13 mouse cellular contexts compared by ENCODE assay signal in genomic region chr13:5248671-5249391, GRCm38 (mm10).
A peak's percentile ranks its signal among the peaks of the same experiment; 100 is the strongest.
DNase-seq lines count a peak whose midpoint lies in the region; ATAC-seq and TF ChIP-seq lines count a peak whose summit lies in the region.
"Had no signal": no experiment of that assay in that cellular context is flagged by ENCODE, and none has a peak within 500 bp of the region (broad histone marks: within the 10 kb centered on the region; RNA-seq: fewer than 3 reads in every experiment).

No protein-coding gene starts in this region.

- no peak for TF ChIP-seq CTCF in heart, adult 2 months (IDR thresholded peaks at IDR 0.05)

- ATAC-seq in heart, embryonic 15.5 days (replicated peaks; ENCODE audit: insufficient number of reproducible peaks, insufficient read depth, low FRiP score, low read depth) = peak; percentile 66; the same call in 1 of the 2 replicates
- ATAC-seq in stomach, embryonic 16.5 days (ENCODE audit: insufficient read depth, low FRiP score) = peak; percentile 44; the same call in 1 of the 2 replicates
- ATAC-seq: hindbrain, postnatal 0 days had no signal

- no peak overlapping the region for H3K4me3 ChIP-seq in heart, embryonic 15.5 days
- no peak overlapping the region for H3K4me3 ChIP-seq in heart, adult 2 months
- no peak overlapping the region for H3K4me3 ChIP-seq in stomach, embryonic 16.5 days (replicated peaks; ENCODE audit: low read length)
- no peak overlapping the region for H3K4me3 ChIP-seq in midbrain, embryonic 10.5 days

- DNase-seq in heart, adult 2 months = no peak
- DNase-seq in right cerebral cortex, adult 18-20 months = peak; percentile 36
- no peak for DNase-seq in right cerebral cortex, postnatal 14 days
- peak; percentile 20 to 25 for DNase-seq in heart, postnatal 10 days
- DNase-seq in thymus, postnatal 0 days (ENCODE audit: low spot score) = no peak
- DNase-seq in midbrain, embryonic 10.5 days (ENCODE audit: low spot score) = no peak
- DNase-seq: cerebellum, postnatal 25 days; gastrocnemius, postnatal 14 days; kidney, postnatal 14 days had no signal

- H3K27ac ChIP-seq in heart, embryonic 15.5 days = peak overlapping the region; percentile 62
- no peak overlapping the region for H3K27ac ChIP-seq in heart, adult 2 months
- H3K27ac ChIP-seq in stomach, embryonic 16.5 days (ENCODE audit: low read length) = no peak overlapping the region
- H3K27ac ChIP-seq in midbrain, embryonic 10.5 days (replicated peaks) = no peak overlapping the region
- H3K27ac ChIP-seq: hindbrain, postnatal 0 days; macrophage had no signal

- peaks cover 7% of the 10 kb centered on the region; the same call in 1 of the 2 replicates for H3K4me1 ChIP-seq in heart, embryonic 15.5 days (replicated peaks)
- no peaks in the 10 kb centered on the region; the same call in 1 of the 2 replicates for H3K4me1 ChIP-seq in heart, adult 2 months (ENCODE audit: control insufficient read depth, insufficient read depth, low read length)
- no peaks in the 10 kb centered on the region for H3K4me1 ChIP-seq in stomach, embryonic 16.5 days (ENCODE audit: control insufficient read depth, insufficient read depth, low read length)
- no peaks in the 10 kb centered on the region for H3K4me1 ChIP-seq in midbrain, embryonic 10.5 days

- 22% methylated on average over 3 of the region's 3 CpGs for WGBS in heart, embryonic 15.5 days
- whole genome bisulfite sequencing in heart, adult 2 months = 29% methylated on average over 3 of the region's 3 CpGs
- WGBS in stomach, embryonic 16.5 days = 41% methylated on average over 3 of the region's 3 CpGs
- 49% methylated on average over 3 of the region's 3 CpGs for WGBS in midbrain, embryonic 10.5 days

- no peak for TF ChIP-seq POLR2A in heart, adult 2 months (IDR thresholded peaks at IDR 0.05; ENCODE audit: insufficient read depth, low read depth, low read length)

- intact Hi-C loops in heart, adult 2 months (cut with DNase I) = no loop called here
- intact Hi-C loops in heart, postnatal 10 days (cut with DNase I) = no loop called here

- H3K27me3 ChIP-seq in heart, embryonic 15.5 days = no peaks in the 10 kb centered on the region
- H3K27me3 ChIP-seq in heart, adult 2 months (ENCODE audit: control insufficient read depth, insufficient read depth, low read length) = no peaks in the 10 kb centered on the region
- H3K27me3 ChIP-seq in stomach, embryonic 16.5 days (ENCODE audit: control insufficient read depth, insufficient read depth, low read length) = no peaks in the 10 kb centered on the region
- H3K27me3 ChIP-seq in midbrain, embryonic 10.5 days (ENCODE audit: low read depth, poor library complexity, severe bottlenecking) = no peaks in the 10 kb centered on the region

- TF ChIP-seq EP300 in heart, adult 2 months (IDR thresholded peaks at IDR 0.05; ENCODE audit: insufficient read depth, low read depth, low read length) = no peak

- no peaks in the 10 kb centered on the region for H3K36me3 ChIP-seq in heart, embryonic 15.5 days
- peaks cover 2% of the 10 kb centered on the region; the same call in 1 of the 2 replicates for H3K36me3 ChIP-seq in heart, adult 2 months (ENCODE audit: control insufficient read depth, insufficient read depth, low read length)
- no peaks in the 10 kb centered on the region for H3K36me3 ChIP-seq in stomach, embryonic 16.5 days (ENCODE audit: control insufficient read depth, insufficient read depth, low read length)
- no peaks in the 10 kb centered on the region for H3K36me3 ChIP-seq in midbrain, embryonic 10.5 days

- H3K9me3 ChIP-seq in heart, embryonic 15.5 days (replicated peaks) = no peaks in the 10 kb centered on the region
- peaks cover 2% of the 10 kb centered on the region; the same call in 1 of the 2 replicates for H3K9me3 ChIP-seq in stomach, embryonic 16.5 days (replicated peaks; ENCODE audit: control insufficient read depth, low read length)
- H3K9me3 ChIP-seq in midbrain, embryonic 10.5 days (replicated peaks) = peaks cover 4% of the 10 kb centered on the region; the same call in 1 of the 2 replicates

- H3K4me2 ChIP-seq in heart, embryonic 15.5 days = no peak overlapping the region
- H3K4me2 ChIP-seq in stomach, embryonic 16.5 days (ENCODE audit: low read depth, low read length) = no peak overlapping the region

- no peak overlapping the region for H3K9ac ChIP-seq in heart, embryonic 15.5 days
- H3K9ac ChIP-seq in heart, adult 2 months (ENCODE audit: low read depth, low read length) = no peak overlapping the region
- H3K9ac ChIP-seq in stomach, embryonic 16.5 days (ENCODE audit: low read length) = no peak overlapping the region

- no peaks in the 10 kb centered on the region for H3K79me2 ChIP-seq in heart, adult 2 months (replicated peaks; ENCODE audit: control insufficient read depth, insufficient read depth, low read length)

Comparison
In these comparisons a context has a peak if more than half of its experiments do, and no peak if none do; other contexts are left out.
1. DNase-seq: peak in right cerebral cortex, adult 18-20 months (single experiment) and heart, postnatal 10 days (2 of 2); none in heart, adult 2 months (0 of 2), right cerebral cortex, postnatal 14 days (single experiment), thymus, postnatal 0 days (single experiment) and midbrain, embryonic 10.5 days (single experiment).